Mouse (Mus musculus): ENCODE measurements around the gene Ccdc91. TPM values are rescaled to one million over a fixed set of nuclear protein-coding genes. Genes with fewer than 3 reads are reported as not detected.
A peak's percentile ranks its signal among the peaks of the same experiment; 100 is the strongest.

The Ccdc91 gene
- polyA plus RNA-seq, 1 experiment from 2014 or later, result 25.8 TPM

DNA sequence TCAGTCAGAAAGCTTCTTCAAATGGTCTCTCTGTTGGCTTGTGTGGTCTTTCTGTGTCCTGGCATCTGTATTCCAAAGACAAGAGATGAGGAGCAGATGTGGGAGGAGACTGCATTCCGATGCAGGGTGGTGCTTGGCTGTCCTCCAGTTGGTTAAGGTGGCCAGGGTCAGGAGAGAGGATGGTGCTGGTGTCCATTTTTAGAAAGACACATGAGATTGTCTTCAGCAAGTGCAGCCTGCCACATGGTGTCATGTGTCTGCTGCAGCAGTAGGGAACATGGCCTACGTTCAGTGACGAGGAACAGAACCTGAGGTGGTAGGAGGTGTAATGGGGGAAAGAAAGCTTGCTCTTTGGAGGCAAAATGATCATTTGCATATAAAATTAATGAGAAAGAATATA lies 25.8 kb downstream of the Ccdc91 start:
- 0 out of 2 replicates have a peak, but pooled peaks cover 2% of the 10 kb centered on the region for H3K4me1 ChIP-seq (replicated peaks; ENCODE audit: control insufficient read depth, insufficient read depth, low read length)
- DNase-seq (ENCODE audit: low spot score) (no peak), ATAC-seq (replicated peaks; ENCODE audit: low FRiP score, low TSS enrichment, low read depth) (no peak)
- no peaks in the 10 kb centered on the region for H3K27me3 ChIP-seq (replicated peaks; ENCODE audit: control insufficient read depth, insufficient read depth, low read length)
- H3K36me3 ChIP-seq (ENCODE audit: control insufficient read depth, insufficient read depth, low read length), result no peaks in the 10 kb centered on the region
- H3K4me2 ChIP-seq (ENCODE audit: low read length), result no peak overlapping the region
- H3K9me3 ChIP-seq (ENCODE audit: control insufficient read depth, low read length), result no peaks in the 10 kb centered on the region
- no peak overlapping the region for H3K27ac ChIP-seq (ENCODE audit: low read depth)
- WGBS, result 83% methylated on average over 3 of the region's 3 CpGs
- no peak overlapping the region for H3K4me3 ChIP-seq (ENCODE audit: low read depth, low read length)
- no peak overlapping the region for H3K9ac ChIP-seq (ENCODE audit: low read length)

DNA sequence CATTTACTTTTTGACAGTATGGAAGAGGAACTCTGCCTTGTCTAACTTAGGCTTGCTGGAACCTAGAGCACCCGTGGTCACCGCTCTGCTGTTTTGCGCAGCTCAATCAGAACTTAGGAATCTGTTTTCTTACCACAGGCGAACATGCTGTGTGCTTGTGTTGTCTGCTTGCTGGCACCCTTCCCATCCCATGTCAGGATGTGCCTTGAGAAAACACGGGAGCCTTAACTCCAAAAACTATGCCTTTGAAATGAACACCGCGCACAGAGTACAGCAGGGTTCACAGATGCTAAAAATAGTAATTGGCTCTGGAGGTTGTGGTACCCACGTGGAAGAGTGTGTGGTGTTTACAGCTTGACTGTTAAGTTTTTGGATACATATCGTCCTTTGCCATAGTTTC lies 30.4 kb downstream of the Ccdc91 start:
- H3K4me3 ChIP-seq (ENCODE audit: low read depth, low read length), result no peak overlapping the region
- ATAC-seq (replicated peaks; ENCODE audit: low FRiP score, low TSS enrichment, low read depth), result no peak
- 46% methylated on average over 9 of the region's 9 CpGs for WGBS
- no peak for DNase-seq (ENCODE audit: low spot score)
- peak overlapping the region; percentile 8; the same call in 1 of the 2 replicates for H3K4me2 ChIP-seq (ENCODE audit: low read length)
- H3K27me3 ChIP-seq (replicated peaks; ENCODE audit: control insufficient read depth, insufficient read depth, low read length), result no peaks in the 10 kb centered on the region
- H3K9me3 ChIP-seq (ENCODE audit: control insufficient read depth, low read length), result no peaks in the 10 kb centered on the region
- no peak overlapping the region for H3K9ac ChIP-seq (ENCODE audit: low read length)
- no peak overlapping the region for H3K27ac ChIP-seq (ENCODE audit: low read depth)
- no peaks in the 10 kb centered on the region for H3K36me3 ChIP-seq (ENCODE audit: control insufficient read depth, insufficient read depth, low read length)
- 0 out of 2 replicates have a peak, but pooled peaks cover 2% of the 10 kb centered on the region for H3K4me1 ChIP-seq (replicated peaks; ENCODE audit: control insufficient read depth, insufficient read depth, low read length)

DNA sequence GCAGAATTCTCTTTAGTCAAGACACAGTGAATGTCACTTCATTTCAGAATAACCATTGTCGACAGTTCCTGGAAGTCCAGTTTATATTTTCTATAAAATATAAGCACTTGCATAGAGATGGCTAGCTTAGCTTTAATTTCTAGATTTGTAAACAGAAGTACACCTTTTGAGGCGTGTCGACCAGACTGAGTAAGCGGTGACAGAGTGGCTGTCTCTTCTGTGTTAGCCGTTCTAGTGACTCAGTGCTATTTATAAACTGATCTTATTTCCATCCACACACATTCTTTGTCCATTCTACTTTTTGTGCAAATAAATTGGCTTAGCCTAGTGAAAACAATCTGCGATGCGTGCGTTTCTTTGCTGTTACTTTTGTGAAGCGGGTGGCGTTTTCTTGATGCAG lies 30.9 kb downstream of the Ccdc91 start:
- no peaks in the 10 kb centered on the region for H3K27me3 ChIP-seq (replicated peaks; ENCODE audit: control insufficient read depth, insufficient read depth, low read length)
- no peaks in the 10 kb centered on the region for H3K36me3 ChIP-seq (ENCODE audit: control insufficient read depth, insufficient read depth, low read length)
- DNase-seq (ENCODE audit: low spot score) (no peak), ATAC-seq (replicated peaks; ENCODE audit: low FRiP score, low TSS enrichment, low read depth) (no peak)
- no peak overlapping the region for H3K4me2 ChIP-seq (ENCODE audit: low read length)
- no peak overlapping the region for H3K4me3 ChIP-seq (ENCODE audit: low read depth, low read length)
- 75% methylated on average over 10 of the region's 10 CpGs for WGBS
- no peak overlapping the region for H3K9ac ChIP-seq (ENCODE audit: low read length)
- 0 out of 2 replicates have a peak, but pooled peaks cover 2% of the 10 kb centered on the region for H3K4me1 ChIP-seq (replicated peaks; ENCODE audit: control insufficient read depth, insufficient read depth, low read length)
- no peaks in the 10 kb centered on the region for H3K9me3 ChIP-seq (ENCODE audit: control insufficient read depth, low read length)
- H3K27ac ChIP-seq (ENCODE audit: low read depth), result no peak overlapping the region

DNA sequence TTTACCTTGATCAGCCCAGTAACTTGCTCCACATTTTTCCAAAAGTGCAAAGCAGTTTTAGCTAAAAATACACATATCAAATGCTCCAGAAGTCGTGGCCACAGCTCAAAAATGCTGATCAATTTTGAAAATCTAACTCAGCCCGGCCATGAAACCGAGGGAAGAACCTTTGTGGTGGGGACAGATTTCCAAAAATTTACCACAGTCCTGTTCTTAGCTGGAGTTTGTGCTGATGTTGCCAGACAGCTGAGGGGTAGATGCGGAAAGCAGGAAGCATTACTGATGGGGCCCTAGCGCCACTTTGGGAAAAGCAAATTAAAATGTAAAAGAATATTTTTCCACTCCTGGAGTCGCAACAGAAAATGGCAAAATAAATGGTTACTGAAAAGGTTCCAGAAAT lies 31.6 kb downstream of the Ccdc91 start:
- Histone ChIP-seq H3K36me3 (ENCODE audit: control insufficient read depth, insufficient read depth, low read length) (no peaks in the 10 kb centered on the region), H3K9ac (ENCODE audit: low read length) (no peak overlapping the region), H3K27ac (ENCODE audit: low read depth) (no peak overlapping the region), H3K27me3 (replicated peaks; ENCODE audit: control insufficient read depth, insufficient read depth, low read length) (no peaks in the 10 kb centered on the region), H3K4me2 (ENCODE audit: low read length) (no peak overlapping the region), H3K4me3 (ENCODE audit: low read depth, low read length) (no peak overlapping the region), H3K4me1 (replicated peaks; ENCODE audit: control insufficient read depth, insufficient read depth, low read length) (0 out of 2 replicates have a peak, but pooled peaks cover 2% of the 10 kb centered on the region), H3K9me3 (ENCODE audit: control insufficient read depth, low read length) (no peaks in the 10 kb centered on the region)
- WGBS, result 88% methylated on average over 6 of the region's 6 CpGs
- ATAC-seq (replicated peaks; ENCODE audit: low FRiP score, low TSS enrichment, low read depth), result no peak
- DNase-seq (ENCODE audit: low spot score), result no peak

DNA sequence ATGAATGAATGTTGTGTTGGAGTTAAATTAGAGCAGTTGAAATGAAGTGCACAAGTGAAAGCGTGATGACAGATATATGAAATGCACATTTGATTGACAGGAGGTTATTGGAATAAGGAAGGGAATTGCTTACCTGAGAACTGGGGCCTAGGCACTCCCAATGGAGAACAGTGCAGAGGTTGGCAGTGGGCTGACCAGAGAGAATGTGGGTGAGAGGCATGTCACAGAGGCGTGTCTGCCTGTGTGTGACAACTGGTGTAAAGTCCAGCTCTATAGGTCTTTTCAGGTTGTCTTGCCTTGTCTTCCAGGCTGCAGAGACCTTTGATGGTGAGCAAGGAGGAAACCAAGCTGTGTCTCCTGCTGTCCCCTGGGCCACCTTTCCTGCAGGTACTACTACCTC lies 34.9 kb downstream of the Ccdc91 start:
- no peak overlapping the region for H3K4me2 ChIP-seq (ENCODE audit: low read length)
- H3K9ac ChIP-seq (ENCODE audit: low read length), result no peak overlapping the region
- H3K4me1 ChIP-seq (replicated peaks; ENCODE audit: control insufficient read depth, insufficient read depth, low read length), result 0 out of 2 replicates have a peak, but pooled peaks cover 2% of the 10 kb centered on the region
- DNase-seq (ENCODE audit: low spot score) (no peak), ATAC-seq (replicated peaks; ENCODE audit: low FRiP score, low TSS enrichment, low read depth) (no peak)
- no peak overlapping the region for H3K4me3 ChIP-seq (ENCODE audit: low read depth, low read length)
- WGBS, result 93% methylated on average over 2 of the region's 2 CpGs
- no peak overlapping the region for H3K27ac ChIP-seq (ENCODE audit: low read depth)
- no peaks in the 10 kb centered on the region for H3K36me3 ChIP-seq (ENCODE audit: control insufficient read depth, insufficient read depth, low read length)
- no peaks in the 10 kb centered on the region for H3K9me3 ChIP-seq (ENCODE audit: control insufficient read depth, low read length)
- no peaks in the 10 kb centered on the region for H3K27me3 ChIP-seq (replicated peaks; ENCODE audit: control insufficient read depth, insufficient read depth, low read length)

DNA sequence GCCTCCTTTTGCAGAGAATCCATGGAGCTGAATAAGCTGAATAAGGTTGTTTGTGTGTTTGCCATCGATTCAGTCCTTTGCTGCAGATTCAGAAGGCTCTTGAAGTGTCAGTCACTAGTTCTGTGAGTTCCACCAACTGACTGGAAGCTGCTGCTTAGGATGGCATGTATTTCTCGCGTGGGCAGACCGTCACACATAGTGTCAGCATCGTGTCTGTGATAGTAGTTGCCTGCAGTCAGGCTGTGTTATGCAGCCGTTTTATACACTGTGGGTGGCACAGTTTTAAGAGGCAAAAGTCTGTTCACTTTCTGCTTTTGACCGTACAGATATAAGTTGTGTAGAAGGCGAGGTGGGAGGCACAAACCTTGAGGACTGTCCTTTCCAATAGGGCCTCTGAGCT lies 42.3 kb downstream of the Ccdc91 start:
- Histone ChIP-seq H3K4me3 (ENCODE audit: low read depth, low read length) (no peak overlapping the region), H3K27me3 (replicated peaks; ENCODE audit: control insufficient read depth, insufficient read depth, low read length) (no peaks in the 10 kb centered on the region), H3K36me3 (ENCODE audit: control insufficient read depth, insufficient read depth, low read length) (no peaks in the 10 kb centered on the region), H3K4me1 (replicated peaks; ENCODE audit: control insufficient read depth, insufficient read depth, low read length) (no peaks in the 10 kb centered on the region), H3K4me2 (ENCODE audit: low read length) (no peak overlapping the region), H3K27ac (ENCODE audit: low read depth) (no peak overlapping the region), H3K9me3 (ENCODE audit: control insufficient read depth, low read length) (no peaks in the 10 kb centered on the region), H3K9ac (ENCODE audit: low read length) (no peak overlapping the region)
- ATAC-seq (replicated peaks; ENCODE audit: low FRiP score, low TSS enrichment, low read depth) (no peak), DNase-seq (ENCODE audit: low spot score) (no peak)
- 83% methylated on average over 8 of the region's 8 CpGs for WGBS

DNA sequence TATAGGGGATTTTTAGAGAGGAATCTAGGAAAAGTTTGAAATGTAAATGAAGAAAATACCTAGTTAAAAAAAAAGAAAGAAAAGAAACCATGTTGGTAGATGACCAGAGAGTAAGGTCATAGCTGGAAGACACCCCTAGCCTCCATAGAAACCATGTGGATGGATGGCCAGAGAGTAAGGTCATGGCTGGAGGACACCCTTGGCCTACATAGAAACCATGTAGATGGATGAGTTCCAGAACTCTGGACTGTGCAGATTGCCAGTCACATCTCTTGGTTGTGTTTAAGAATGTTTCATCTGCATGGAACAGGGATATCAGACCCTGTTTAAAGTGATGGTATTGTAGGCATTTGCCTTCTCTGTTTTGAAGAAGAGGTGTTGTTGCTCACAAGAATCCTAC lies 49.6 kb downstream of the Ccdc91 start:
- Histone ChIP-seq H3K9me3 (ENCODE audit: control insufficient read depth, low read length) (no peaks in the 10 kb centered on the region), H3K4me1 (replicated peaks; ENCODE audit: control insufficient read depth, insufficient read depth, low read length) (no peaks in the 10 kb centered on the region), H3K9ac (ENCODE audit: low read length) (no peak overlapping the region), H3K4me2 (ENCODE audit: low read length) (no peak overlapping the region), H3K27ac (ENCODE audit: low read depth) (no peak overlapping the region), H3K36me3 (ENCODE audit: control insufficient read depth, insufficient read depth, low read length) (no peaks in the 10 kb centered on the region), H3K4me3 (ENCODE audit: low read depth, low read length) (no peak overlapping the region), H3K27me3 (replicated peaks; ENCODE audit: control insufficient read depth, insufficient read depth, low read length) (no peaks in the 10 kb centered on the region)
- DNase-seq (ENCODE audit: low spot score) (no peak), ATAC-seq (replicated peaks; ENCODE audit: low FRiP score, low TSS enrichment, low read depth) (no peak)

DNA sequence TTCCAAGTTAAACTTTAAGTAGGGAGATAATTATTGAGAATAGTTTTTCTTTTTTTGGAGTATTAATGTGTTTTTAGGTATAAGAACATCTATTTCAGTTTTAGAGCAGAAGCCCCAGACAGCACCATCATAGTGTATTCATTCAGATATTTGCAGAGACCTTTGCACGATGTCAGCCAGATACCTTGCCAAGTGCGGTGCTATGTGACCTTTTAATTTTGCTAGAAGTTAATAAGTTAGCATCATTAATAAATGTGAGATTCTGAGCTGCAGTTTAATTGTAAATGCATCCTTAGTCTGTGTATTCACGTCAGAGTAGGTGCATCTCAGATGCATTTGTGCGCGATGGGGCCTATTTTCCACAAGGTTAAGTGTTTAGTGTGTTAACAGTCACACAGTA lies 59.3 kb downstream of the Ccdc91 start:
- ATAC-seq (replicated peaks; ENCODE audit: low FRiP score, low TSS enrichment, low read depth), result no peak
- Histone ChIP-seq H3K4me1 (replicated peaks; ENCODE audit: control insufficient read depth, insufficient read depth, low read length) (no peaks in the 10 kb centered on the region), H3K4me2 (ENCODE audit: low read length) (no peak overlapping the region), H3K27me3 (replicated peaks; ENCODE audit: control insufficient read depth, insufficient read depth, low read length) (no peaks in the 10 kb centered on the region), H3K9me3 (ENCODE audit: control insufficient read depth, low read length) (no peaks in the 10 kb centered on the region), H3K4me3 (ENCODE audit: low read depth, low read length) (no peak overlapping the region), H3K36me3 (ENCODE audit: control insufficient read depth, insufficient read depth, low read length) (no peaks in the 10 kb centered on the region), H3K9ac (ENCODE audit: low read length) (no peak overlapping the region), H3K27ac (ENCODE audit: low read depth) (no peak overlapping the region)
- WGBS, result 94% methylated on average over 5 of the region's 5 CpGs
- DNase-seq (ENCODE audit: low spot score), result no peak

DNA sequence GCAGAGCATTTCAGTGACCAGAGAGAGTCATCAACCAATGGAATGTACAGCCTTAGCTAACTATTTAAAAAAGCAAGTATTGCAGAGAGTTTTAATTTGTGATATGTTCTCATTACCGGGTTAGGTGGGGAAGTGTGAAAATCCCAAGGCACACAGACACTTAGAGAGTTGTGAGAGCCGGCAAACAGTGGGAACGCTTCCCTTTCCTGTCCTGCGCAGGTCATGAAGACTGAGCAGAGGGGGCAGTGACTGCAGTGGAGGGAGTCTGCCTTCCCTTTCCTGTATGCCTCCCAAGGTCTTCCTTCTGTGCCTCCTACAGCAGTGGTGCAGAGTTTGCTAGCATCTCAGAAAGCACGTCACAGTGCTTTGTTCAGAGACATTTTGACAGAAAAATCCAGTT lies 62.6 kb downstream of the Ccdc91 start:
- Histone ChIP-seq H3K9me3 (ENCODE audit: control insufficient read depth, low read length) (no peaks in the 10 kb centered on the region), H3K27ac (ENCODE audit: low read depth) (no peak overlapping the region), H3K36me3 (ENCODE audit: control insufficient read depth, insufficient read depth, low read length) (no peaks in the 10 kb centered on the region), H3K4me2 (ENCODE audit: low read length) (no peak overlapping the region), H3K4me1 (replicated peaks; ENCODE audit: control insufficient read depth, insufficient read depth, low read length) (no peaks in the 10 kb centered on the region), H3K4me3 (ENCODE audit: low read depth, low read length) (no peak overlapping the region), H3K27me3 (replicated peaks; ENCODE audit: control insufficient read depth, insufficient read depth, low read length) (no peaks in the 10 kb centered on the region), H3K9ac (ENCODE audit: low read length) (no peak overlapping the region)
- ATAC-seq (replicated peaks; ENCODE audit: low FRiP score, low TSS enrichment, low read depth) (no peak), DNase-seq (ENCODE audit: low spot score) (no peak)
- WGBS, result 95% methylated on average over 5 of the region's 5 CpGs
